Mouse (Mus musculus): ENCODE measurements around the gene Vmn1r207-ps.
"Not testable (repeated sequence)": the region's sequence is repeated elsewhere in the genome, so short reads cannot be mapped to it uniquely, and the experiment has no call there.

Vmn1r207-ps gene

DNA sequence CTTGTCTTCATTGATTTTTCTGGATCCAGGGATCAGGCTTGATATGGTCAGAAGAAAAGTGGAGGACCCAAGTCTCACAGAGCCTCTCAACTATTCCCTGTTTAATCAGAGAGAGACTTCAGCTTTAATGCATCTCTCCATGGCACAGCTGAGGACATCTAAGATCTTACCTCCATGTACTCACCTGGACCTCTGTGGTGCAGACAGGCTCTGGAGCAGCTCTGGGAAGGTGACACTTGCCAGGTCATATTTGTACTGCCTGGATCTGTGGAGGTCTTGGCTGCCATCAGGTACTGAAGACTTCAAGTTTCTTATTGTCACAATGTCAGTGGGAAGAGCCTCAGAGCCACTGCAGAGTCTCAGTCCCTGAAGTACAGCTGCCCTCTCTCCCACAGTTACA is at the start of gene Vmn1r207-ps:
Gene Vmn1r207-ps (minus strand): TSS at position 101 of the 400 bp plus-strand sequence.
- DNase-seq (ENCODE audit: low read depth): not testable (repeated sequence)

DNA sequence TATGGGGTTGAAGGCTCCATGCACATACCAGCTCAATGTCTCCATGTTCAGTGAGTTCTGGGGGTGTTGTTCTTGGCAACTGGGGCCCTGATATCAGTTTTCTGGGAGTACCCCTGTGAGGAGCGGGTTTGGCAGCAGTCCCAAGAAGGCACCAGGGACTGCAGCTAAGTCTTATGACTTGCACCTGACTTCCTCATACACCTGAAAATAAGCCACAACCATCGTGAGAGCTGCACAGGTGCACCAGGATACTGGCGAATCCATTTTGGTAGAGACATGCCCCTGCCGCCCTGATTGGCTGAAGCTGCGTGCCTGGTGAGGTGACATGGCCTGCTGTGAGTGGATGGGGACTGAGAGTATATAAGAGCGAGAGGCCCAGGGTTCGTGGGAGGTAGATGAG is 47.9 kb upstream of the Vmn1r207-ps start, which contains the start of gene Vmn1r208:
Gene Vmn1r208 (minus strand): TSS at position 101 of the 400 bp plus-strand sequence.
- not testable (repeated sequence) for DNase-seq (ENCODE audit: low read depth)

DNA sequence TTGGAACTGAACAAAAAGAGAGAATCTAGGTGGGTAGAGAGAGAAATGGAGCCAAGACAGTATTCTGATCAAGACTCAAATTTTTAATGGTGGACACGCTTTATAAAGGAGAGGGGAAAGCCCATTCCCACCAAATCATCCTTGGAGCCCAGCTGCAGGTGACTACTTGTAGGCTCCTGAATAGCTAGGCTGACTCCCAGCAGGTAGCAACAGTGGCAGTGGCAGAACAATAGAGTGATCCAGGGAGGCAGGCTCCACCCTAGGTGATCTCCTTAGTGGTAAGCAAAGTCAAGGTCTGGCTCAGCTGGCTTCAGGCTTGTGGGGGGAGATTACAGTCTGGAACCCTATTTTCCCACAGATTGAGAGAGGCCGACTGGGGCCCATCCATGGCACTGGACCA is 42.2 kb upstream of the Vmn1r207-ps start:
- DNase-seq (ENCODE audit: low read depth): not testable (repeated sequence)

DNA sequence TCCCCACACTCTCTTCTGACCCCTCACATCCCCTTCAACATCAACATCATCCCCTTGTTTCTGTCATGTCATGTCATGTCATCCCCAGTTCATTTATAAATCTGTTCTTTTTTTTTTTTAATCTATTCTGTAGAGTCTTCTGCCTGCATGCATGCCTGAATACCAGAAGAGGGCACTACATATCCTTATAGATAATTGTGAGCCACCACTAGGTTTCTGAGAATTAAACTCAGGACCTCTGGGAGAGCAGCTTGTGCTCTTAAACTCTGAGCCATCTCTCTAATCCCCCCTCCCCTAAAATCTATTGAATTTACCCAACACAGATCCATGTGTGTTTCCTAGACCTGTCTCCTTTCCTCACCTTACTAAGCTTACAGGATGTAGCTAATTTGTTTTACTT is 18.1 kb upstream of the Vmn1r207-ps start:
- DNase-seq (ENCODE audit: low read depth): no peak

DNA sequence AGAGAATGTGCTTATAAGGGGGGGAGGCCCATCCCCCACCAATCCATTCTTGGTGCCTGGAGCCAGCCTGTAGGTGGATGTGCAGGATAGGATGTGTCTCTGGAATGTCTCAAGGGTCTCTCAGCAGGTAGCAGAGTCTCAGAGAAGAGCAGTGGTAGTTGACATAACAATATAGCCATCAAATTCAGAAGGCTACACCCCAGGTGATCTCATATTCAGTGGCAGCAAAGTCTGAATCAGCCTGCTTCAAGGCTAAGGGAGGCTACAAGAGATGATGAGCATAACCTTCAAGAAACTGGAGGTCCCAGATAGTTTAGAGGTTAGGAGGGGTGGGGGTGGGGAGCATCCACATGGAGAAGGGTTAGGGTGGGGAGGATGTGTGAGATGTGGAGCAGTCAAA is 22.5 kb downstream of the Vmn1r207-ps start:
- DNase-seq (ENCODE audit: low read depth): not testable (repeated sequence)

DNA sequence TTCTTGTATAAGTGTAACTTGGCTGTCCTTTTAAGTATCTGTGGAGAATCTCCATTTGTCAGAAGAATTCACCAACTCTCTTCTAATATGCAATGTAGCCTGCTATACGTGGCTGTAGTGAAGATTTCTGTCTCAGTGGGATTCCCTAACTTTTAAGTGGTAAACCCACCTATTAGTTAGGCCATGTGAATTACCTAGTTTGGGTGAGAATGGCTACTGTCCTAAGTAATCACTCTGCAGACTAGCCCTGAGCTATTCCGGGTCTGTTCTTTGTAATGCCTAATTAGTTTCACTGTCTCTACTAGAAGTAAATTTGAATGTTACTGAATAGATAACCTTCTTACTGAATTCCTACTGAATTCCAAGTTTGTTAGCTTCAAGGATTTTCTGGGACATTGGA is 26.5 kb downstream of the Vmn1r207-ps start:
- not testable (repeated sequence) for DNase-seq (ENCODE audit: low read depth)
